Mouse (Mus musculus) limb, embryonic 11.5 days (tissue): ENCODE measurements around the gene Aunip. TPM values are rescaled to one million over a fixed set of nuclear protein-coding genes. Genes with fewer than 3 reads are reported as not detected.

Experiments
- ATAC-seq: fragments of 200-750 bp; cut with Nextera tagmentation; 2 replicates; pipeline ENCODE4 v1.8.0; 2017; ENCODE audit warnings: low read depth; ENCODE audit not compliant: insufficient number of reproducible peaks, low FRiP score, low TSS enrichment
- DNase-seq: peaks from one replicate; pipeline ENCODE4 v3.0.0-alpha.2; 2015; ENCODE audit warnings: low spot score
- H3K27ac ChIP-seq: fragments of 300-500 bp; sonication (generic); replicated peaks from 2 replicates; pipeline ENCODE4 v1.5.1; 2014; ENCODE audit warnings: low read depth, mild to moderate bottlenecking, low read length
- H3K27me3 ChIP-seq: fragments of 300-500 bp; sonication (generic); 2 replicates; pipeline ENCODE4 v1.6.1; 2014; ENCODE audit warnings: mild to moderate bottlenecking, low read length, mixed read lengths; ENCODE audit not compliant: control insufficient read depth, insufficient read depth
- H3K36me3 ChIP-seq: fragments of 300-500 bp; sonication (generic); 2 replicates; pipeline ENCODE4 v1.6.1; 2014; ENCODE audit warnings: mild to moderate bottlenecking, low read length, moderate library complexity, mixed read lengths; ENCODE audit not compliant: control insufficient read depth, insufficient read depth
- H3K4me1 ChIP-seq: fragments of 300-500 bp; sonication (generic); 2 replicates; pipeline ENCODE4 v1.6.1; 2014; ENCODE audit warnings: low read length, mixed read lengths; ENCODE audit not compliant: control insufficient read depth, insufficient read depth
- H3K4me2 ChIP-seq: fragments of 300-500 bp; sonication (generic); 2 replicates; pipeline ENCODE4 v1.6.1; 2014; ENCODE audit warnings: low read depth, mild to moderate bottlenecking, moderate library complexity; ENCODE audit not compliant: severe bottlenecking
- H3K4me3 ChIP-seq: fragments of 300-500 bp; sonication (generic); 2 replicates; pipeline ENCODE4 v1.5.1; 2014; ENCODE audit warnings: low read depth, low read length
- H3K9ac ChIP-seq: fragments of 300-500 bp; sonication (generic); 2 replicates; pipeline ENCODE4 v1.6.1; 2014; ENCODE audit warnings: mild to moderate bottlenecking, low read length
- H3K9me3 ChIP-seq: fragments of 300-500 bp; sonication (generic); 2 replicates; pipeline ENCODE4 v1.6.1; 2016; ENCODE audit warnings: low read length; ENCODE audit not compliant: control insufficient read depth
- WGBS: fragments of 180-500 bp; shearing (Covaris S2); extraction: QIAGEN DNeasy Blood & Tissue Kit; methylation state at CpG from one replicate; pipeline ENCODE4 v1.1.7; 2014; 5-methylcytosine and 5-hydroxymethylcytosine counted together
- polyA plus RNA-seq: library from polyadenylated mRNA; unstranded; fragments of >200 nt; fragmentation: Nextera tagmentation; extraction: Ambion mirVana; gene quantifications from 2 replicates; pipeline ENCODE4 v1.2.1, GENCODE M21; 2014

Gene Aunip
- polyA plus RNA-seq, 1 experiment from 2014 or later = 10.0 TPM

GRCm38 (mm10) chr4:134469341-134469796 lies 41.4 kb upstream of the Aunip start:
- DNase-seq (no peak), ATAC-seq (no peak)
- no peak overlapping the region for H3K27ac ChIP-seq
- peak overlapping the region; percentile 91 for H3K4me3 ChIP-seq
- no peaks in the 10 kb centered on the region for H3K9me3 ChIP-seq
- no peaks in the 10 kb centered on the region for H3K27me3 ChIP-seq
- H3K36me3 ChIP-seq = peaks cover 17% of the 10 kb centered on the region
- 33% methylated on average over 6 of the region's 6 CpGs for WGBS
- H3K4me2 ChIP-seq = peak overlapping the region; percentile 86
- H3K9ac ChIP-seq = peak overlapping the region; percentile 96
- peaks cover 3% of the 10 kb centered on the region; the same call in 1 of the 2 replicates for H3K4me1 ChIP-seq

DNA sequence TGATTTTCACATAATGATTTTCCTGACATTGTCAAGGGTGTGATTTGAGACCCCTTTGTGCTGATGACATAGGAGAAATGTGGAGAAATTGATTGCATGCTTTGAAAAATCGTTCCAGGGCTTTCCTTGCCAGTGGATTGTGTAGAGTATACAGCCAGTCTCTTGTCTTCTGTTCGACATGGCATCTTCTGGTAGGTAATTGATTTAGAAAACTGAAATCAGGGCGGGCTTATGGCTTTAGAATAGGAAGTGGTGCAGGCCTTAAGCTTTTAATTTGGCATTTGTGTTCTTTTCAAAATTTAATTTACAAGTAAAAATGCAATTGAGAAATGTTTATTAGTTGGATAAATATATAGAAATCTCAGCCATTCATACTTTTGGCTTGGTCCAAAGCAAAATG lies 40.8 kb upstream of the Aunip start:
- ATAC-seq = no peak
- DNase-seq = no peak
- Histone ChIP-seq H3K27me3 (no peaks in the 10 kb centered on the region), H3K9ac (no peak overlapping the region), H3K4me3 (peak overlapping the region; percentile 91), H3K4me2 (peak overlapping the region; percentile 86; the same call in 1 of the 2 replicates), H3K9me3 (no peaks in the 10 kb centered on the region), H3K4me1 (peaks cover 3% of the 10 kb centered on the region; the same call in 1 of the 2 replicates), H3K27ac (no peak overlapping the region), H3K36me3 (peaks cover 22% of the 10 kb centered on the region)
- 87% methylated on average over 3 of the region's 3 CpGs for WGBS

DNA sequence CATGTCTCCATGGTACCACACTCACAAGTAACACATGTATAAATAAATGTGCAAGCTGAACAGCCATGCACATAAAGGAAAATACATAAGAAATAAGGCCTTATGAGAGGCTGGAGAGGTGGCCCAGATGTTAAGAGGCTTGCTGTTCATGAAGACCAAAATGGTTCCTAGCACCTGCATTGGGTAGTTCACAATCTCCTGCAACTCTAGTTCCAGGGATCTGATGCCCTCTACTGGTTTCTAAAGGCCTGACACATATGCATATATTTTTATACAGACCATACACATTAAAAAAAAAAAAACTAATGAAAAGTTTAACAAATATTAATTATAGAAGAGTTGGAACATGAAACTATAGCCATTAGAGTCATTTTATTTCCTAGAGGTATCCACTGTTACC lies 39.3 kb upstream of the Aunip start:
- Histone ChIP-seq H3K27me3 (no peaks in the 10 kb centered on the region), H3K4me3 (no peak overlapping the region), H3K9ac (no peak overlapping the region), H3K36me3 (peaks cover 23% of the 10 kb centered on the region), H3K4me2 (no peak overlapping the region), H3K4me1 (peaks cover 3% of the 10 kb centered on the region; the same call in 1 of the 2 replicates), H3K9me3 (no peaks in the 10 kb centered on the region), H3K27ac (no peak overlapping the region)
- DNase-seq (no peak), ATAC-seq (no peak)

GRCm38 (mm10) chr4:134473764-134474163 lies 37.0 kb upstream of the Aunip start:
- no peak for DNase-seq
- Histone ChIP-seq H3K4me2 (no peak overlapping the region), H3K27me3 (no peaks in the 10 kb centered on the region), H3K9me3 (no peaks in the 10 kb centered on the region), H3K27ac (no peak overlapping the region), H3K36me3 (peaks cover 25% of the 10 kb centered on the region), H3K9ac (no peak overlapping the region), H3K4me1 (peaks cover 3% of the 10 kb centered on the region; the same call in 1 of the 2 replicates), H3K4me3 (no peak overlapping the region)
- ATAC-seq = no peak
- 83% methylated on average over 4 of the region's 4 CpGs for WGBS

DNA sequence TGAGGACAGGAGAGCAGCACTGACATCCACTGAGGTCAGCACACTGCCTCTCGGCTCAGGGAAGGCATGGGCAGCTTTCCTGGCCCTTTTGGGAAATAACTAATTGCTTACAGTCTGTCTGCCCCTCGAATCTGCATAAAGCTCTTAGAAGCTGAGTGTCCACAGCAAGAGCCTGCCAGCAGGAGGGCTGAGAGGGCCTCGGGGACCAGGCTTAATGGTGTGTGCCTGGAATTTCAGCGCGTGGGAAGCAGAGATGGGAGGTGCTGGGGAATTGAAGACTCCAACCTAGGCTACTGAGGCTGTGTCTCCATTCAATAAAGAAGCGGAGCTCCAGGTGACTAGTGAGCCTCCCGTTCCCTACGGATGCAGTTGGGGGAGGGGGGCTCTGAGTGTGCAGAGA lies 36.6 kb upstream of the Aunip start:
- H3K27me3 ChIP-seq = no peaks in the 10 kb centered on the region
- H3K27ac ChIP-seq = no peak overlapping the region
- peaks cover 3% of the 10 kb centered on the region; the same call in 1 of the 2 replicates for H3K4me1 ChIP-seq
- WGBS = 72% methylated on average over 8 of the region's 8 CpGs
- H3K9ac ChIP-seq = no peak overlapping the region
- no peak overlapping the region for H3K4me2 ChIP-seq
- DNase-seq = no peak
- ATAC-seq = no peak
- no peaks in the 10 kb centered on the region for H3K9me3 ChIP-seq
- peaks cover 25% of the 10 kb centered on the region for H3K36me3 ChIP-seq
- H3K4me3 ChIP-seq = no peak overlapping the region

- no peak for ATAC-seq
- Histone ChIP-seq H3K36me3 (peaks cover 17% of the 10 kb centered on the region), H3K4me2 (no peak overlapping the region), H3K9ac (no peak overlapping the region), H3K4me1 (no peaks in the 10 kb centered on the region), H3K9me3 (no peaks in the 10 kb centered on the region), H3K27ac (no peak overlapping the region), H3K27me3 (no peaks in the 10 kb centered on the region), H3K4me3 (no peak overlapping the region)
- 95% methylated on average over 8 of the region's 8 CpGs for WGBS
- DNase-seq = no peak
These were observed 33.9 kb upstream of the Aunip start for GRCm38 (mm10) chr4:134476899-134477298.

DNA sequence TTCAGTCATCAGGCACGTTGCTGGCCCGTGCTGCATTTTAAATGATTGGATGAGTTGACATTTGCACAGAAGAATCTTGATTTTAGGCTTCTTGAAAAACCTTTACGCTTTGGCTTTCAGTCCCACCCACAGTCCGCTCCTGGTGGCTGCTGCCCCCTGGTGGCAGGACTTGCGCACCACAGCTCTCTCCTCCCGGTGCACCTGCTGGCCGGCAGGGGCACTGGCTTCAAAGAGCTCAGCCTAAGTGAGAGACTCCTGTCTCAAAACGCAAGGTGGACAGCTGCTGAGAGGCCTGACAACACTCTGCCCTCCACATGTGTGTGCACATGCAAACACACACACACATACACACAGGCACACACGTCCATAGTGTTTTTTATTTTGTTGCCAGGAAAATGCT lies 32.8 kb upstream of the Aunip start:
- H3K9ac ChIP-seq = no peak overlapping the region
- H3K9me3 ChIP-seq = no peaks in the 10 kb centered on the region
- no peak overlapping the region for H3K27ac ChIP-seq
- H3K4me1 ChIP-seq = no peaks in the 10 kb centered on the region
- no peak overlapping the region for H3K4me3 ChIP-seq
- no peaks in the 10 kb centered on the region; the same call in 1 of the 2 replicates for H3K27me3 ChIP-seq
- no peak overlapping the region for H3K4me2 ChIP-seq
- DNase-seq (peak; percentile 95), ATAC-seq (0 out of 2 replicates have a peak, but pooled peaks have one; percentile 24)
- WGBS = 10% methylated on average over 9 of the region's 9 CpGs
- H3K36me3 ChIP-seq = peaks cover 12% of the 10 kb centered on the region

- no peak overlapping the region for H3K4me2 ChIP-seq
- no peaks in the 10 kb centered on the region; the same call in 1 of the 2 replicates for H3K27me3 ChIP-seq
- no peaks in the 10 kb centered on the region for H3K9me3 ChIP-seq
- no peaks in the 10 kb centered on the region for H3K4me1 ChIP-seq
- 90% methylated on average over 4 of the region's 4 CpGs for WGBS
- H3K4me3 ChIP-seq = no peak overlapping the region
- ATAC-seq (no peak), DNase-seq (no peak)
- H3K9ac ChIP-seq = no peak overlapping the region
- peaks cover 5% of the 10 kb centered on the region; the same call in 1 of the 2 replicates for H3K36me3 ChIP-seq
- H3K27ac ChIP-seq = no peak overlapping the region
These were observed 31.0 kb upstream of the Aunip start for GRCm38 (mm10) chr4:134479839-134480238.

- Histone ChIP-seq H3K36me3 (peaks cover 2% of the 10 kb centered on the region; the same call in 1 of the 2 replicates), H3K27ac (no peak overlapping the region), H3K4me2 (no peak overlapping the region), H3K4me1 (no peaks in the 10 kb centered on the region), H3K9ac (no peak overlapping the region), H3K9me3 (no peaks in the 10 kb centered on the region), H3K4me3 (no peak overlapping the region), H3K27me3 (no peaks in the 10 kb centered on the region; the same call in 1 of the 2 replicates)
- ATAC-seq (no peak), DNase-seq (peak; percentile 82)
- 25% methylated on average over 6 of the region's 6 CpGs for WGBS
These were observed 29.9 kb upstream of the Aunip start for GRCm38 (mm10) chr4:134480864-134481263.
